Mouse (Mus musculus): ENCODE data around the gene Ttc37. TPM values are rescaled to one million over a fixed set of nuclear protein-coding genes. Genes with fewer than 3 reads are reported as not detected.

Gene Ttc37
- polyA plus RNA-seq, 1 experiment from 2014 or later = 15.7 TPM

GRCm38 (mm10) chr13:76178700-76179099 lies 80.2 kb downstream of the Ttc37 start:
- Histone ChIP-seq H3K9me3 (peaks cover 4% of the 10 kb centered on the region; the same call in 1 of the 2 replicates), H3K36me3 (peaks cover 52% of the 10 kb centered on the region)
- WGBS = 93% methylated on average over 5 of the region's 5 CpGs

GRCm38 (mm10) chr13:76187651-76188050 lies 89.1 kb downstream of the Ttc37 start:
- no peak overlapping the region for H3K27ac ChIP-seq
- H3K27me3 ChIP-seq = no peaks in the 10 kb centered on the region
- no peak overlapping the region for H3K4me3 ChIP-seq
- no peak overlapping the region for H3K4me2 ChIP-seq
- WGBS = 89% methylated on average over 5 of the region's 5 CpGs
- no peaks in the 10 kb centered on the region for H3K4me1 ChIP-seq
- no peaks in the 10 kb centered on the region for H3K9me3 ChIP-seq
- H3K9ac ChIP-seq = no peak overlapping the region
- no peak for ATAC-seq (ENCODE audit: insufficient number of reproducible peaks, low FRiP score, low TSS enrichment, low read depth)
- peaks cover 41% of the 10 kb centered on the region for H3K36me3 ChIP-seq

More at GRCm38 (mm10) chr13:76178700-76179099, 80.2 kb downstream of the Ttc37 start:
- H3K27me3 ChIP-seq = no peaks in the 10 kb centered on the region
- H3K9ac ChIP-seq = no peak overlapping the region
- no peak overlapping the region for H3K4me2 ChIP-seq
- no peak overlapping the region for H3K4me3 ChIP-seq
- no peak for ATAC-seq (ENCODE audit: insufficient number of reproducible peaks, low FRiP score, low TSS enrichment, low read depth)
- no peak overlapping the region for H3K27ac ChIP-seq
- no peaks in the 10 kb centered on the region for H3K4me1 ChIP-seq

- Histone ChIP-seq H3K27ac (no peak overlapping the region), H3K9ac (no peak overlapping the region), H3K4me1 (no peaks in the 10 kb centered on the region), H3K9me3 (no peaks in the 10 kb centered on the region), H3K36me3 (peaks cover 40% of the 10 kb centered on the region), H3K4me2 (no peak overlapping the region), H3K27me3 (no peaks in the 10 kb centered on the region), H3K4me3 (no peak overlapping the region)
- ATAC-seq (ENCODE audit: insufficient number of reproducible peaks, low FRiP score, low TSS enrichment, low read depth) = no peak
- 86% methylated on average over 3 of the region's 3 CpGs for WGBS
These were observed 90.7 kb downstream of the Ttc37 start for GRCm38 (mm10) chr13:76189190-76189589.

GRCm38 (mm10) chr13:76190273-76190672 lies 91.7 kb downstream of the Ttc37 start:
- Histone ChIP-seq H3K4me3 (no peak overlapping the region), H3K27ac (no peak overlapping the region), H3K4me1 (no peaks in the 10 kb centered on the region), H3K4me2 (no peak overlapping the region), H3K27me3 (no peaks in the 10 kb centered on the region), H3K9me3 (no peaks in the 10 kb centered on the region), H3K9ac (no peak overlapping the region), H3K36me3 (peaks cover 40% of the 10 kb centered on the region)
- 80% methylated on average over 3 of the region's 3 CpGs for WGBS
- ATAC-seq (ENCODE audit: insufficient number of reproducible peaks, low FRiP score, low TSS enrichment, low read depth) = no peak

- Histone ChIP-seq H3K4me1 (no peaks in the 10 kb centered on the region), H3K27ac (no peak overlapping the region), H3K4me2 (no peak overlapping the region), H3K9me3 (no peaks in the 10 kb centered on the region), H3K36me3 (peaks cover 40% of the 10 kb centered on the region), H3K9ac (no peak overlapping the region), H3K27me3 (no peaks in the 10 kb centered on the region), H3K4me3 (no peak overlapping the region)
- ATAC-seq (ENCODE audit: insufficient number of reproducible peaks, low FRiP score, low TSS enrichment, low read depth) = no peak
These were observed 96.4 kb downstream of the Ttc37 start for GRCm38 (mm10) chr13:76194937-76195336.

- H3K4me1 ChIP-seq = no peaks in the 10 kb centered on the region
- ATAC-seq (ENCODE audit: insufficient number of reproducible peaks, low FRiP score, low TSS enrichment, low read depth) = no peak
- no peak overlapping the region for H3K9ac ChIP-seq
- no peaks in the 10 kb centered on the region for H3K9me3 ChIP-seq
- H3K4me2 ChIP-seq = no peak overlapping the region
- no peak overlapping the region for H3K27ac ChIP-seq
- H3K27me3 ChIP-seq = no peaks in the 10 kb centered on the region
- WGBS = 92% methylated on average over 8 of the region's 8 CpGs
- H3K4me3 ChIP-seq = no peak overlapping the region
- peaks cover 35% of the 10 kb centered on the region for H3K36me3 ChIP-seq
These were observed 97.1 kb downstream of the Ttc37 start for GRCm38 (mm10) chr13:76195431-76196138.

- Histone ChIP-seq H3K27me3 (no peaks in the 10 kb centered on the region), H3K36me3 (peaks cover 17% of the 10 kb centered on the region), H3K27ac (no peak overlapping the region), H3K4me1 (no peaks in the 10 kb centered on the region), H3K9me3 (no peaks in the 10 kb centered on the region), H3K9ac (no peak overlapping the region), H3K4me2 (no peak overlapping the region), H3K4me3 (no peak overlapping the region)
- 79% methylated on average over 3 of the region's 3 CpGs for WGBS
- no peak for ATAC-seq (ENCODE audit: insufficient number of reproducible peaks, low FRiP score, low TSS enrichment, low read depth)
These were observed 98.8 kb downstream of the Ttc37 start for GRCm38 (mm10) chr13:76197297-76197848.

- H3K27ac ChIP-seq = no peak overlapping the region
- peaks cover 12% of the 10 kb centered on the region; the same call in 1 of the 2 replicates for H3K36me3 ChIP-seq
- whole genome bisulfite sequencing = 91% methylated on average over 4 of the region's 4 CpGs
- no peak overlapping the region for H3K4me2 ChIP-seq
- no peak overlapping the region for H3K9ac ChIP-seq
- H3K27me3 ChIP-seq = no peaks in the 10 kb centered on the region
- no peaks in the 10 kb centered on the region for H3K4me1 ChIP-seq
- H3K9me3 ChIP-seq = no peaks in the 10 kb centered on the region
- ATAC-seq (ENCODE audit: insufficient number of reproducible peaks, low FRiP score, low TSS enrichment, low read depth) = no peak
- H3K4me3 ChIP-seq = no peak overlapping the region
These were observed 101.4 kb downstream of the Ttc37 start for GRCm38 (mm10) chr13:76199943-76200342.

GRCm38 (mm10) chr13:76214928-76215327 lies 116.4 kb downstream of the Ttc37 start:
- H3K4me3 ChIP-seq = no peak overlapping the region
- no peaks in the 10 kb centered on the region for H3K9me3 ChIP-seq
- no peaks in the 10 kb centered on the region for H3K4me1 ChIP-seq
- no peak overlapping the region for H3K27ac ChIP-seq
- H3K9ac ChIP-seq = no peak overlapping the region
- no peaks in the 10 kb centered on the region for H3K36me3 ChIP-seq
- H3K4me2 ChIP-seq = no peak overlapping the region
- WGBS = 84% methylated on average over 2 of the region's 2 CpGs
- no peaks in the 10 kb centered on the region for H3K27me3 ChIP-seq
- no peak for ATAC-seq (ENCODE audit: insufficient number of reproducible peaks, low FRiP score, low TSS enrichment, low read depth)

GRCm38 (mm10) chr13:76215397-76215796 lies 116.9 kb downstream of the Ttc37 start:
- Histone ChIP-seq H3K4me2 (no peak overlapping the region), H3K9ac (no peak overlapping the region), H3K4me3 (no peak overlapping the region), H3K27ac (no peak overlapping the region), H3K36me3 (no peaks in the 10 kb centered on the region), H3K4me1 (no peaks in the 10 kb centered on the region), H3K9me3 (no peaks in the 10 kb centered on the region), H3K27me3 (no peaks in the 10 kb centered on the region)
- ATAC-seq (ENCODE audit: insufficient number of reproducible peaks, low FRiP score, low TSS enrichment, low read depth) = no peak
- WGBS = 49% methylated on average over 2 of the region's 2 CpGs
